Mouse (Mus musculus): ENCODE results near the gene C1ql3. TPM values are rescaled to one million over a fixed set of nuclear protein-coding genes. Genes with fewer than 3 reads are reported as not detected.

The C1ql3 gene
- under 1 TPM in 1 of 2 experiments, not detected in 1; 0.10 TPM for polyA plus RNA-seq (2017; shearing (Covaris generic))

DNA sequence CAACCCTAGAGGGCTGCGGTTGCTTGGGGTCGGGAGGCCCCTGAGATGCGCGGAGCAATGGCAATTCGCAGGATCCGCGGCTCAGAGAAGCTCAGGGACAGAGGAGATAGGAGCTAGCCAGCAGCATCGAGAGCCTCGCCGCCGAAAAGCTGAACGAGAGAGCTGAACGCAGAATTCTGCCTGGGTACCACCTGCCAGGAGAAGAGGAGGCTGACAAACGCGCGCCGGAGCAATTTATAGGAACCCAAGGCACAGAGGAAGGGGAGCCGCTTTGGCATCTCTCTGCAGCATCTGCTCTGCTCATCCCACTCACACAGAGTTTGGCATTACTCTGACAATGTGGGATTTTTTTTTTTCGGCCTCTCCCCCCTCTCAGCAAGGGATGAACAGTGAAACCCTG, at the start of gene C1ql3:
Gene C1ql3, minus strand, starts transcription at position 335 of the 400 bp plus-strand sequence.

Other genes starting within 250 kb of the C1ql3 start
- gene Pter, start 87.8 kb downstream of the C1ql3 start, polyA plus RNA-seq (2017; shearing (Covaris generic)) = 1 to 10 TPM; 1.3 to 2.9 TPM